Mouse (Mus musculus) E14TG2a.4 (cell line): ENCODE data around the gene Zfp790.

ENCODE experiments used
- CTCF ChIP-seq: conservative IDR thresholded peaks from 2 replicates; pipeline ENCODE4 v1.5.1; 2014; ENCODE audit warnings: low read length
- NANOG ChIP-seq: IDR thresholded peaks from 2 replicates; pipeline ENCODE4 v1.6.1; 2014; ENCODE audit warnings: borderline replicate concordance, low read length, mixed read lengths
- POU5F1 ChIP-seq: IDR thresholded peaks from 2 replicates; pipeline ENCODE4 v1.6.1; 2014; ENCODE audit warnings: low read length, borderline replicate concordance

DNA sequence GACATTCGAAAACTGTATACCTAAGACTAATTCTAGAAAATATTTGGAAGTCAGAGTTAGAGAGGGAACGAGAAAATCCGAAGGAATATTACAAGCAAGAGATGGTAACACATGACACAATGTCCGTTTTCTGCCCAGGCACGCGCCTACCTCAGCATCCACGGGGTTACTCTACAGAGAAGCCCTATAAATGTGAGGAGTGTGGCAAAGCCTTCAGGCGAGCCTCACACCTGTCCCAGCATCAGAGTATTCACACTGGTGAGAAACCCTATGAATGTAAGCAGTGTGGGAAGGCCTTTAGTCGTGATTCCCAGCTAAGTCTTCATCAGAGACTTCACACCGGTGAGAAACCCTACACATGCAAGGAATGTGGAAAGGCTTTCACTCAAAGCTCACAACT is 58.3 kb downstream of the Zfp790 start:
- TF ChIP-seq CTCF: no peak
- no peak for TF ChIP-seq POU5F1
- no peak for TF ChIP-seq NANOG
